Mouse (Mus musculus) stomach, postnatal 0 days (tissue): Measurements from ENCODE around the gene Dcst2. TPM values are rescaled to one million over a fixed set of nuclear protein-coding genes. Genes with fewer than 3 reads are reported as not detected.

ENCODE experiments used
- ATAC-seq: fragments of 200-750 bp; cut with Nextera tagmentation; 2 replicates; pipeline ENCODE4 v1.8.0; 2017; ENCODE audit not compliant: low FRiP score, low TSS enrichment
- DNase-seq: peaks from one replicate; pipeline ENCODE4 v3.0.0-alpha.2; 2016; ENCODE audit warnings: low spot score
- H3K27ac ChIP-seq: fragments of 300-500 bp; sonication (generic); replicated peaks from 2 replicates; pipeline ENCODE4 v1.5.1; 2014; ENCODE audit warnings: mild to moderate bottlenecking, control low read depth
- H3K27me3 ChIP-seq: fragments of 300-500 bp; sonication (generic); 2 replicates; pipeline ENCODE4 v1.6.1; 2014; ENCODE audit warnings: low read length; ENCODE audit not compliant: control insufficient read depth, insufficient read depth
- H3K36me3 ChIP-seq: fragments of 300-500 bp; sonication (generic); 2 replicates; pipeline ENCODE4 v1.6.1; 2014; ENCODE audit warnings: low read length, mixed read lengths; ENCODE audit not compliant: control insufficient read depth, insufficient read depth
- H3K4me1 ChIP-seq: fragments of 300-500 bp; sonication (generic); replicated peaks from 2 replicates; pipeline ENCODE4 v1.6.1; 2014; ENCODE audit warnings: antibody characterized with exemption; ENCODE audit not compliant: control insufficient read depth, insufficient read depth
- H3K4me2 ChIP-seq: fragments of 300-500 bp; sonication (generic); replicated peaks from 2 replicates; pipeline ENCODE4 v1.6.1; 2014; ENCODE audit warnings: low read depth, mild to moderate bottlenecking, control low read depth, moderate library complexity
- H3K4me3 ChIP-seq: fragments of 300-500 bp; sonication (generic); 2 replicates; pipeline ENCODE4 v1.5.1; 2014; ENCODE audit warnings: low read depth, low read length, control low read depth
- H3K9ac ChIP-seq: fragments of 300-500 bp; sonication (generic); 2 replicates; pipeline ENCODE4 v1.6.1; 2014; ENCODE audit warnings: mild to moderate bottlenecking, low read length, control low read depth, mixed read lengths
- H3K9me3 ChIP-seq: fragments of 300-500 bp; sonication (generic); 2 replicates; pipeline ENCODE4 v1.6.1; 2016; ENCODE audit warnings: low read length; ENCODE audit not compliant: control insufficient read depth
- CTCF ChIP-seq: IDR thresholded peaks from 2 replicates; pipeline ENCODE4 v1.5.1; 2016; ENCODE audit warnings: antibody characterized with exemption, low read depth, mild to moderate bottlenecking, moderate library complexity
- EP300 ChIP-seq: optimal IDR thresholded peaks from 2 replicates; pipeline ENCODE3; 2016; ENCODE audit warnings: antibody characterized with exemption
- WGBS: fragments of 180-500 bp; shearing (Covaris S2); extraction: QIAGEN DNeasy Blood & Tissue Kit; methylation state at CpG from one replicate; pipeline ENCODE4 v1.1.7; 2014; 5-methylcytosine and 5-hydroxymethylcytosine counted together
- polyA plus RNA-seq: library from polyadenylated mRNA; unstranded; fragments of >200 nt; fragmentation: Nextera tagmentation; extraction: Ambion mirVana; gene quantifications from 2 replicates; pipeline ENCODE4 v1.2.1, GENCODE M21; 2015

Gene Dcst2
- polyA plus RNA-seq, 1 experiment from 2014 or later = 0.33 TPM

- ATAC-seq = peak; percentile 77
- 3% methylated on average over 11 of the region's 11 CpGs for WGBS
- peak overlapping the region; percentile 73 for H3K4me2 ChIP-seq
- H3K27me3 ChIP-seq = no peaks in the 10 kb centered on the region
- peaks cover 10% of the 10 kb centered on the region; the same call in 1 of the 2 replicates for H3K36me3 ChIP-seq
- H3K4me1 ChIP-seq = peaks cover 6% of the 10 kb centered on the region
- no peaks in the 10 kb centered on the region for H3K9me3 ChIP-seq
- peak; percentile 82 for DNase-seq
- H3K9ac ChIP-seq = peak overlapping the region; percentile 74
- H3K27ac ChIP-seq = peak overlapping the region; percentile 90
- TF ChIP-seq EP300 (no peak), CTCF (no peak)
- peak overlapping the region; percentile 53 for H3K4me3 ChIP-seq
Observed at GRCm38 (mm10) chr3:89421002-89421774, 59.4 kb downstream of the Dcst2 start.

DNA sequence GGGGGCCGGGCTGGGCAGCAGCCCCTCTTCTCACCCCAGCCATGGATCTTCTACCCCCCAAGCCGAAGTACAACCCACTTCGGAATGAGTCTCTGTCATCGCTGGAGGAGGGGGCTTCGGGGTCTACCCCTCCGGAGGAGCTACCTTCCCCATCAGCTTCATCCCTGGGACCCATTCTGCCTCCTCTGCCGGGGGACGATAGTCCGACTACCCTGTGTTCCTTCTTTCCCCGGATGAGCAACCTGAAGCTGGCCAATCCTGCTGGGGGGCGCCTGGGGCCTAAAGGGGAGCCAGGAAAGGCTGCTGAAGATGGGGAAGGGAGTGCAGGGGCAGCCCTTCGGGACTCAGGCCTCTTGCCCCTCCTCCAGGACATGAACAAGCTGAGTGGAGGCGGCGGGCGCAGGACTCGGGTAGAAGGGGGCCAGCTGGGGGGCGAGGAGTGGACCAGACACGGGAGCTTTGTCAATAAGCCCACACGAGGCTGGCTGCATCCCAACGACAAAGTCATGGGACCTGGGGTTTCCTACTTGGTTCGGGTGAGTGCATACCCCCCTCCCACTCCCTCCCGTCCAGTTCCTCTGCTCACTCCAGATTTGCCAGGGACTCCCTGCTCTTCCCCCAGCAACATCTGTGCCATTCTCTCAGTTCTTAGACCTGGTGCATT, 60.2 kb downstream of the Dcst2 start:
- ATAC-seq (no peak), DNase-seq (no peak)
- Histone ChIP-seq H3K36me3 (peaks cover 10% of the 10 kb centered on the region), H3K4me2 (peak overlapping the region; percentile 73), H3K9me3 (no peaks in the 10 kb centered on the region), H3K27me3 (no peaks in the 10 kb centered on the region), H3K4me1 (peaks cover 6% of the 10 kb centered on the region), H3K4me3 (peak overlapping the region; percentile 53), H3K27ac (peak overlapping the region; percentile 86), H3K9ac (peak overlapping the region; percentile 74)
- WGBS = 10% methylated on average over 22 of the region's 22 CpGs
- TF ChIP-seq EP300 (no peak), CTCF (no peak)

DNA sequence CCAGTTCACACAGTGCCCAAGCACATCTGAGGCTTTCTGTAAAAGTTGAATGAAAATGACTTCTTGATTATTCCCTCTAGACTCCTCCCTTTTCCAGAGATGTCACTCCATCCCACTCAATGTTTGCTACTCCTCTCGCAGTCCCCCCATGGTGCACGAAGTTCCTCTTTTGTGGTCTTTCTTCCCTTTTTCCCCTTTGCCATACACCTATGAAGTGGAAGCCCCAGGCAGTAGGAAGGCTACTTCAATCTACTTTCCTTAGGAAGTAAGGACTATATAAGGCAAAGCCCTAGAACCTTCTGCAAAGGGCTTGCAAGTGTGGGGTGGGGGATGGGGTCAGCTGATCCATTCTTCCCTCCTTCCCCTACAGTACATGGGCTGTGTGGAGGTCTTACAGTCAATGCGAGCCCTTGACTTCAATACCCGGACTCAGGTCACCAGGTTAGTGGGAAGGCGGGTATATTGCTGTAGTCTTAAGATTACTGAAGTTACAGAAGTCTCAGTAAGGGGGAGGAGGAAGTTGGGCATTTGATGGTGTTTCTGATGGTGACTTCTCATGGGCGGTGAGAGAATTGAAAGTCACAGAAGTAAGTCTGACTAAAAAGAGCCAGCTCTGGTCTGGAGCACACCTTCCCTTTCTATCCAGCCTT, 60.9 kb downstream of the Dcst2 start:
- peak overlapping the region; percentile 53 for H3K4me3 ChIP-seq
- 62% methylated on average over 6 of the region's 6 CpGs for WGBS
- ATAC-seq = no peak
- peaks cover 14% of the 10 kb centered on the region for H3K36me3 ChIP-seq
- TF ChIP-seq EP300 (no peak), CTCF (no peak)
- peaks cover 6% of the 10 kb centered on the region for H3K4me1 ChIP-seq
- peak overlapping the region; percentile 73 for H3K4me2 ChIP-seq
- no peak overlapping the region for H3K27ac ChIP-seq
- H3K9ac ChIP-seq = peak overlapping the region; percentile 31; the same call in 1 of the 2 replicates
- H3K9me3 ChIP-seq = no peaks in the 10 kb centered on the region
- no peak for DNase-seq
- no peaks in the 10 kb centered on the region for H3K27me3 ChIP-seq

DNA sequence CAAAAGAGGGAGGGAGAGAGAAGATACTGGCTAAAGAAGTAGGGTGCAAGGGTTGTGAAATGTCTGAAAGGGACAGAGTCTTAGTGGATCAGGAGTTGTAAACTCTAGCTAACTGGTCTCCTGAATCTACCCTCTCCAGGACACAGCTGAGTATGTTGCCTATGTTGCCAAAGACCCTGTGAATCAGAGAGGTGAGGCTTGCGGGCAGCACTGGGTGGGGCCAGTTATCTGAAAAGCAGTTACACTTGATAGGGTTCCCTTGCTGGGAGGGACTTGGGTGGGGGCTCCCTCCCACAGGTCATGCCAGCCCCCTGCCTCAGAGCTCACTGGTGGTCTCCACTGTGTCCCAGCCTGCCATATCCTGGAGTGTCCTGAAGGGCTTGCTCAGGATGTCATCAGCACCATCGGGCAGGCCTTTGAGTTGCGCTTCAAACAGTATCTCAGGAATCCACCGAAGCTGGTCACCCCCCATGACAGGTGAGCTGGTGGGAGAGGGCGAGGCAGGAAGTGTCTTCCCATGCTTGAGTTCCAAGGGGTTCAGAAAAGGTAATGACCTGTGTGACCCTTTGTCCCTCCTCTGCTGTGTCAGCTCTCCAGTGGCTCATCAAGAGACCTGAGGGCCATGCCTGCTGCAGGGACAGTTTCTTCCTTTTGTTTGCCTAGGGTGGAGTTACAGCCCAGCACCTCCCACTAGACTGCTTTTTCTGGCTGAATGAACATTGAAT, 62.8 kb downstream of the Dcst2 start:
- no peak for ATAC-seq
- no peak overlapping the region for H3K27ac ChIP-seq

DNA sequence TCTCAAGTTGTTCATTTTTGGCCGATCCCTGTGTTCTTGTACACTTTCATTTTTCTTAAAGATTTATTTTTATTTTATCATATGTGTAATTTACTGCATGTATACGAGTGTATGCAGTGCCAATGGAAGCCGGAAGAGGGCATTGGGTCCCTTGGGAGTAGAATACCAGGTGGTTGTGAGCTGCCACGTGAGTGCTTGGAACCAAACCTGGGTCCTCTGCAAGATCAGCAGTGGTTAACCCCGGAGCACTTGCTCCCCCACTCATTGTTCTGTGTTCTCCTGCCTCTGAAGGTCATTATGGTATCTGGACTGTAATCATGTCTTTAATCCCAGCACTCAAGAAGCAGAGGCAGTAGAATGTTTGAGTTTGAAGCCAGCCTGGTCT, 63.4 kb downstream of the Dcst2 start:
- DNase-seq (no peak), ATAC-seq (no peak)
- Histone ChIP-seq H3K9me3 (no peaks in the 10 kb centered on the region), H3K4me2 (no peak overlapping the region), H3K4me1 (peaks cover 6% of the 10 kb centered on the region), H3K9ac (no peak overlapping the region), H3K27ac (no peak overlapping the region), H3K36me3 (peaks cover 14% of the 10 kb centered on the region), H3K4me3 (no peak overlapping the region), H3K27me3 (no peaks in the 10 kb centered on the region)
- TF ChIP-seq EP300 (no peak), CTCF (no peak)
- WGBS = 72% methylated on average over 5 of the region's 5 CpGs

More for the DNA sequence above, 62.8 kb downstream of the Dcst2 start:
- H3K27me3 ChIP-seq = no peaks in the 10 kb centered on the region
- DNase-seq = no peak
- TF ChIP-seq EP300 (no peak), CTCF (no peak)
- no peak overlapping the region for H3K4me3 ChIP-seq
- H3K4me1 ChIP-seq = peaks cover 6% of the 10 kb centered on the region
- H3K4me2 ChIP-seq = no peak overlapping the region
- 69% methylated on average over 5 of the region's 5 CpGs for whole genome bisulfite sequencing
- no peak overlapping the region for H3K9ac ChIP-seq
- no peaks in the 10 kb centered on the region for H3K9me3 ChIP-seq
- peaks cover 14% of the 10 kb centered on the region for H3K36me3 ChIP-seq
